Mouse (Mus musculus) kidney, adult 2 months (tissue): ENCODE results near the gene Nrip1. TPM values are rescaled to one million over a fixed set of nuclear protein-coding genes. Genes with fewer than 3 reads are reported as not detected.

Experiments used
- DNase-seq: peaks from one replicate; pipeline ENCODE4 v3.0.0; 2021
- H3K27ac ChIP-seq: fragments of 200-500 bp; 2 replicates; pipeline ENCODE4 v1.5.1; 2012; ENCODE audit warnings: low read depth, low read length, control low read depth, inconsistent platforms; ENCODE audit not compliant: insufficient read depth
- H3K27me3 ChIP-seq: fragments of 200-500 bp; replicated peaks from 2 replicates; pipeline ENCODE4 v1.6.1; 2012; ENCODE audit warnings: mild to moderate bottlenecking, moderate library complexity, low read length, inconsistent platforms; ENCODE audit not compliant: control insufficient read depth, insufficient read depth
- H3K36me3 ChIP-seq: fragments of 200-500 bp; 2 replicates; pipeline ENCODE4 v1.6.1; 2012; ENCODE audit warnings: mild to moderate bottlenecking, moderate library complexity, low read length, inconsistent platforms; ENCODE audit not compliant: control insufficient read depth, insufficient read depth
- H3K4me1 ChIP-seq: fragments of 200-500 bp; 2 replicates; pipeline ENCODE4 v1.6.1; 2011; ENCODE audit warnings: low read length; ENCODE audit not compliant: control insufficient read depth, insufficient read depth
- H3K4me3 ChIP-seq: fragments of 200-500 bp; 2 replicates; pipeline ENCODE4 v1.5.1; 2011; ENCODE audit warnings: mild to moderate bottlenecking, low read depth, low read length, control low read depth; ENCODE audit not compliant: insufficient read depth
- CTCF ChIP-seq: fragments of 200-500 bp; conservative IDR thresholded peaks from 2 replicates; pipeline ENCODE4 v1.5.1; 2011; ENCODE audit warnings: low read depth, mild to moderate bottlenecking, control low read depth, low read length, moderate library complexity, mixed read lengths; ENCODE audit not compliant: insufficient read depth, insufficient read length
- POLR2A ChIP-seq: fragments of 200-500 bp; IDR thresholded peaks from one replicate; pipeline ENCODE4 v1.6.1; 2011; ENCODE audit warnings: low read depth, low read length, control low read depth
- WGBS: fragments of 180-500 bp; shearing (Covaris S2); methylation state at CpG from one replicate; pipeline ENCODE4 v1.1.7; 2018; 5-methylcytosine and 5-hydroxymethylcytosine counted together
- polyA plus RNA-seq: library from polyadenylated mRNA; depleted of rRNA; stranded (reverse); fragments of >200 nt; gene quantifications from 2 replicates; pipeline ENCODE4 v1.2.3, GENCODE M21; 2012

The Nrip1 gene
- polyA plus RNA-seq, 1 experiment = 7.1 TPM

DNA sequence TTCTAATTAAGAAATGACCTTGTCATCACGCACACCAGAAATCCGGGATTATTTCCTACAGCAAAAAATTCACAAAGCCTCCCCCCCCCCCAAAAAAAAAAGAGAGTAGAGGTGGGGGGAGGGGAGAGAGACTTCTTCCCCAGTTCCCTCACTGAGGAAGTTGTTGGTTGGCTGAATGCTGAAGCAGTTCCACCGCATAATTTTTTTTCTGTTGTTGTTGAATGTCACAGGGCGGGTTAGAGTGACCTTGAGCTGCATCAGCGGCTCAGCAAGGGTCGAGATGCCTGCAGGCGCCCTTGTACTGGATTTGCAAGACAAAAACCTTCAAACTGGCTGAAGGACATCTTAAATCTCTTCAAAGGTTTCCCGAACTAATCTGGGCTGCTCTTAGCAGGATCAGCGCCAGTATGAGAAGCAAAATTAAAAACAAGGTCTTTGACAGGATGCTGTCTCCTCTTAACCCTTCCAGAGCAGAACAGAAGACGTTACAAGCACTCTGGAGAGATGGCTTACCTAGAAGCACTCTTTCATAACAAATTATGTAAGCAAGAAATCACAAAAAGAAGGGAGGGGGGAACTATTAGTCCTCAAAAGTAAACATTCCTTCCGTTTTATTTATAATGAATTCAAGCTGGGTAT lies 52.0 kb downstream of the Nrip1 start:
- Histone ChIP-seq H3K27me3 (no peaks in the 10 kb centered on the region), H3K36me3 (no peaks in the 10 kb centered on the region), H3K4me1 (peaks cover 35% of the 10 kb centered on the region), H3K27ac (peak overlapping the region; percentile 92), H3K4me3 (no peak overlapping the region)
- WGBS = 12% methylated on average over 11 of the region's 11 CpGs
- DNase-seq = peak; percentile 74
- TF ChIP-seq POLR2A (no peak), CTCF (no peak)

DNA sequence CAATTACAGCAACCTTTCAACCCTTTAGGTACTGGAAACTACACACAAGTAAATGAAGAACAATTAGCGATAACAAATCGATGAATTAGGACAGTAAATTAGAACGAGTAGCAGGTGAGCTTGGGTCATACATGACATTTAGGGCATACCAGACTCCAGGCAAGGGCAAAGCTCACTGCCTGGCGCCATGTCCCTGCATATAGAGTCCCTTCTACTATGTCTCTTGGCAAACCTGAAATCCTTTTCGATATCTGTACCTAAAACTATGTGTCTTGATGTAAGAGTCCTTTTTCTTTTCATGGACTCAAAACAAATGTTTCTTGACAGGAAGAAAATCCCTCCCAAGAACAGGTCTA lies 53.5 kb downstream of the Nrip1 start:
- Histone ChIP-seq H3K27me3 (no peaks in the 10 kb centered on the region), H3K4me3 (no peak overlapping the region), H3K27ac (peak overlapping the region; percentile 4), H3K4me1 (peaks cover 27% of the 10 kb centered on the region), H3K36me3 (no peaks in the 10 kb centered on the region)
- 54% methylated on average over 5 of the region's 5 CpGs for WGBS
- DNase-seq = no peak
- TF ChIP-seq CTCF = no peak
- TF ChIP-seq POLR2A = no peak

DNA sequence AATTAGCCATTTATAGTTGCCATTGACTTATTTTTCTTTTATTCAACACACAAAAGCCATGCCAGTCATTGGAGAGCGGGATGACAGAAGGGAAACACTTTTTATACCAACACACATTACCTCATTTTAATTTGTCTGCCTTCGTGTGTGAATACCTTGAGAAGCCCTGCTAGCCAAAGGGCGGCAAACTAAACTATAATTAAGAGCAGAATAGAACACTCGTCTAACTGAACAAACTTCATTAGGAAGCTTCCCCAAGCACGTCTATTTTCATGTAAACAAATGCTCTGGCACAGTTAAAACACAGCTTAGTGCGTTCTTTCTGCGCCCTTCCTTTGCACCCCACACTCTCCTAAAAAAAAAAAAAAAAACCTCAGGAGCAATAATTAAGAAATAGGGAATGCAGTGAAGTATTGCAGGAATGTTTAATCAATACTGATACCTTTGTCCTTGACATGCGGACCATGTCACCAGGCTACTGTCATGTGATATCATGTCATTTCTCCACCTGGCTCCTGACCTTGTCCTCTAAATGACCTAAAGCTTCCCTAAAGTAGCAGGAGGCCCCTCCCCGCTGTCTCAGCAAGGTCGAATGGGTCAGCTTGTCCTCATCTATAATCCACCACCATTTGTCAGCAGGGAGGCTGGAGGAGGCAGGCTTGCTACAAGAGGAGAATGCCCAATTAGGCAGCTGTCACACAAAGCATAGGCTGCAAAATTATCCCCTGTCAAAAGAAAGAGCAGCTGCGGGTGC lies 54.1 kb downstream of the Nrip1 start:
- peak; percentile 61 for DNase-seq
- 39% methylated on average over 11 of the region's 11 CpGs for WGBS
- no peaks in the 10 kb centered on the region for H3K27me3 ChIP-seq
- no peaks in the 10 kb centered on the region for H3K36me3 ChIP-seq
- TF ChIP-seq CTCF (no peak), POLR2A (no peak)
- peaks cover 25% of the 10 kb centered on the region for H3K4me1 ChIP-seq
- peak overlapping the region; percentile 4 for H3K27ac ChIP-seq
- H3K4me3 ChIP-seq = no peak overlapping the region

DNA sequence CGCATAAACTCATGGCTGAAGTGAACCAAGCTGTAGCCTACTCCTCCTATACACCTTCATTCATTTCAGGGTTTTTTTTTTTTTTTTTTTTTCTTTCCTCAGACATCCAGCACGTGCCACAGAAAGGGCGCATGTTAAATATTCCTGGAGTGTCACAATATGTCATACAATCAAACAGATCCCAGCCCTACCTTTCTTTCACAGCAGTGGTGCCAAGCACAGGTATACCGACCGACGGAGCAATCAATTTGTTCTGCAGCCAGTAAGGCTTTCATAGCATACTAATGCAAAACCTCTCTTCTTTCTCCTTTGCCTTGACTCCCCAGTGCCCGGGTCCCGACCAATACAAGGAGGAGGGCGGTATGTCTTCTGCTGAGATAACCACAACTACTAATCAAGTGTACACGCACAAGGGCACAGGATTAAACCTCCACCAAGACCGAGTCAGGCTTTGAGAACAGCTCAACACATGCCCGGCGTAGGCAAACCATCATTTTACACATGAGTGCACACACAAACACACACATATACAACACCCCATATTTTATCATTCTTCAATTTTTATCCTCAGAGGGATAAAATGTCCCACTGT lies 55.2 kb downstream of the Nrip1 start:
- Histone ChIP-seq H3K4me1 (peaks cover 28% of the 10 kb centered on the region), H3K36me3 (no peaks in the 10 kb centered on the region), H3K27me3 (no peaks in the 10 kb centered on the region), H3K4me3 (no peak overlapping the region), H3K27ac (peak overlapping the region; percentile 3; the same call in 1 of the 2 replicates)
- WGBS = 46% methylated on average over 13 of the region's 13 CpGs
- no peak for DNase-seq
- no peak for TF ChIP-seq CTCF
- TF ChIP-seq POLR2A = no peak

DNA sequence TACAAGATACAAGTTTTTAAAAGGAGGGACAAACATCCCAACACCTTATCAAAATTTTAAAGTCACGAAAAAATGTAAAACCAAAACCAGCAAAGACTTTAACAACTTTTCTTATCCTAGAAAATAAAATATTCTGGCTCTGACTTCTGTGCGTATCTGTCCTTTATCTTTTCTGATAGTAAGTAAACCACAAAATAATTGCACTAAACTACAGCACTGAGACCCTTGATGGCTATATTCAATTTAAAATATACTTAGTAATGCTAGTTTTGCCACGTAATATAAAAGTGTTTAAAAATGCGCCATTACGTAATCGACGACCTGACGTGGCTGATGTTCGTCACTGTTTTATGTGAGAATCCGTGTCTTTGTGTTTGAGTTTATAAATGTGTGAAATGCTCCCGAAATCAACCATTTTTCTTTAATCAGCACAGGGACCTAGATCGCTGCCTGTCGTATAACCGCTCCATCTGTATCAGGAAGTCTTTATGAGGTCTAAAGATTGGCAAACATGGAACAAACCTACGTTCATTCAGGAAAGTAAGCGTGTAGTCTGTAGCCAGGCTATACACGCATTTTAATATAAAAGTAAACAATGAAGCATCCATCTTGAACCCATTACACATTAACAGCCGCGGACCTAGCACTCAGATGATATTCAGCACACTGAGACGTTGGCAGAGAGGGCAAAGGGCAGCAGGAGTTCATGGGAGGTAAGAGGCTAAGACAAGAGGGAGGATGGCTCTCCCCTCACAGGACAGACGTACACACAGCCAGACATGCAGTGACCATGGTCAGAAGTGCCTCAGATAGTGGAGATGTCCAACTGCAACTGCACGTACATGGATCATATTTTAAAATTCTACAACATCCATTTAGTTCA lies 56.4 kb downstream of the Nrip1 start:
- Histone ChIP-seq H3K4me3 (no peak overlapping the region), H3K27ac (no peak overlapping the region), H3K4me1 (peaks cover 28% of the 10 kb centered on the region), H3K36me3 (no peaks in the 10 kb centered on the region), H3K27me3 (no peaks in the 10 kb centered on the region)
- 80% methylated on average over 22 of the region's 22 CpGs for WGBS
- TF ChIP-seq CTCF = no peak
- no peak for TF ChIP-seq POLR2A
- peak; percentile 78 for DNase-seq

DNA sequence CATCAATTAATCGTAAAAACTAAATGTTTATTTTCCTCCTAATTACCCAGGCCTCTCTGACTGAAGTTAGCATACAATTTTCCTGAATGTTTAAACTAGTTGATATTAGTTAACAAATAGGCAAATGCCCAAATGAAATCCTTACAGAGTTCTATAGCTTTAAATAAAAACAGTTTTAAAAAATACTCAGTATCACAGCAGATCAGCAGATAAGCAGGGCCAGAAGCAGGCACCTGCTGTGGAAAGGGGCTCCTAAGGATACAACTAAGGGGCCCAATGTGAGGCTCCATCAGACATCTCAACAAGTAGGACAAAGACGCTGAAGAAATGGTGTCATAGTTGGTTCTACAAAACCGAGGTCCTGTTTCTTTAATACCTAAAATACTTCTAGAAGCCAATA lies 58.0 kb downstream of the Nrip1 start:
- no peak for DNase-seq
- H3K4me1 ChIP-seq = peaks cover 24% of the 10 kb centered on the region
- 76% methylated on average over 3 of the region's 3 CpGs for WGBS
- TF ChIP-seq POLR2A = no peak
- no peak for TF ChIP-seq CTCF
- H3K27ac ChIP-seq = no peak overlapping the region
- H3K4me3 ChIP-seq = no peak overlapping the region
- no peaks in the 10 kb centered on the region for H3K27me3 ChIP-seq
- no peaks in the 10 kb centered on the region for H3K36me3 ChIP-seq
